Mouse (Mus musculus) forebrain, embryonic 14.5 days (tissue): Measurements from ENCODE around the gene Hist1h2bh. TPM values are rescaled to one million over a fixed set of nuclear protein-coding genes. Genes with fewer than 3 reads are reported as not detected.
"Not testable (repeated sequence)": the region's sequence is repeated elsewhere in the genome, so short reads cannot be mapped to it uniquely, and the experiment has no call there.

Source experiments
- ATAC-seq: fragments of 200-750 bp; cut with Nextera tagmentation; 2 replicates; pipeline ENCODE4 v1.8.0; 2017; ENCODE audit warnings: mild to moderate bottlenecking, moderate library complexity
- DNase-seq: peaks from one replicate; pipeline ENCODE4 v3.0.0-alpha.2; 2015; ENCODE audit warnings: low spot score
- H3K27ac ChIP-seq: fragments of 300-500 bp; sonication (generic); 2 replicates; pipeline ENCODE4 v1.5.1; 2014; ENCODE audit warnings: low read depth, mild to moderate bottlenecking, control low read depth, low read length, moderate library complexity
- H3K27me3 ChIP-seq: fragments of 300-500 bp; sonication (generic); replicated peaks from 2 replicates; pipeline ENCODE4 v1.6.1; 2014; ENCODE audit warnings: low read length, control low read depth, mixed read lengths; ENCODE audit not compliant: control insufficient read depth, insufficient read depth
- H3K36me3 ChIP-seq: fragments of 300-500 bp; sonication (generic); 2 replicates; pipeline ENCODE4 v1.6.1; 2014; ENCODE audit warnings: low read length, control low read depth; ENCODE audit not compliant: control insufficient read depth, insufficient read depth
- H3K4me1 ChIP-seq: fragments of 300-500 bp; sonication (generic); 2 replicates; pipeline ENCODE4 v1.6.1; 2014; ENCODE audit warnings: antibody characterized with exemption, low read length, control low read depth; ENCODE audit not compliant: control insufficient read depth, insufficient read depth
- H3K4me2 ChIP-seq: fragments of 300-500 bp; sonication (generic); 2 replicates; pipeline ENCODE4 v1.6.1; 2014; ENCODE audit warnings: mild to moderate bottlenecking, control low read depth, low read length
- H3K4me3 ChIP-seq: fragments of 300-500 bp; sonication (generic); 2 replicates; pipeline ENCODE4 v1.5.1; 2014; ENCODE audit warnings: low read depth, low read length, control low read depth
- H3K9ac ChIP-seq: fragments of 300-500 bp; sonication (generic); 2 replicates; pipeline ENCODE4 v1.6.1; 2014; ENCODE audit warnings: mild to moderate bottlenecking, low read length, control low read depth, moderate library complexity
- H3K9me3 ChIP-seq: fragments of 300-500 bp; sonication (generic); replicated peaks from 2 replicates; pipeline ENCODE4 v1.6.1; 2016; ENCODE audit warnings: low read length, control low read depth, mixed read lengths; ENCODE audit not compliant: control insufficient read depth
- WGBS: fragments of 180-500 bp; shearing (Covaris S2); extraction: QIAGEN DNeasy Blood & Tissue Kit; methylation state at CpG from one replicate; pipeline ENCODE4 v1.1.7; 2014; 5-methylcytosine and 5-hydroxymethylcytosine counted together
- polyA plus RNA-seq: library from polyadenylated mRNA; unstranded; fragments of >200 nt; fragmentation: Nextera tagmentation; extraction: Ambion mirVana; gene quantifications from 2 replicates; pipeline ENCODE4 v1.2.1, GENCODE M21; 2014

Hist1h2bh gene
- polyA plus RNA-seq, 1 experiment from 2014 or later: 0.30 TPM

GRCm38 (mm10) chr13:23575271-23575851 is 32.2 kb upstream of the Hist1h2bh start, which contains the start of gene Hist1h3d:
Hist1h3d (plus strand) TSS chr13:23575763.
- ATAC-seq: peak; percentile 53
- Histone ChIP-seq H3K27ac (peak within 1 kb of the TSS; percentile 84), H3K4me2 (peak within 1 kb of the TSS; percentile 77), H3K4me1 (peaks cover 28% of the 10 kb centered on the region), H3K9ac (peak within 1 kb of the TSS; percentile 74), H3K9me3 (no peaks in the 10 kb centered on the region), H3K27me3 (no peaks in the 10 kb centered on the region), H3K36me3 (no peaks in the 10 kb centered on the region), H3K4me3 (peak within 1 kb of the TSS; percentile 37)
- WGBS: 0% methylated on average over 17 of the region's 18 CpGs
- DNase-seq: peak; percentile 96

- peak; percentile 43 for DNase-seq
- Histone ChIP-seq H3K27ac (peak overlapping the region; percentile 84), H3K4me3 (peak overlapping the region; percentile 37), H3K4me1 (peaks cover 28% of the 10 kb centered on the region), H3K9ac (peak overlapping the region; percentile 54; the same call in 1 of the 2 replicates), H3K4me2 (peak overlapping the region; percentile 83)
- WGBS: under 1% methylated on average over 6 of the region's 39 CpGs
- not testable (repeated sequence) for H3K27me3 ChIP-seq, H3K9me3 ChIP-seq, ATAC-seq, H3K36me3 ChIP-seq
Observed at GRCm38 (mm10) chr13:23574546-23575170, 31.5 kb upstream of the Hist1h2bh start.

GRCm38 (mm10) chr13:23573898-23574524 is 30.8 kb upstream of the Hist1h2bh start, which contains the start of the genes Hist1h2bf and Hist1h2ad:
Hist1h2bf (minus strand) TSS chr13:23574196.
Hist1h2ad (plus strand) TSS chr13:23574381.
- peaks cover 28% of the 10 kb centered on the region for H3K4me1 ChIP-seq
- ATAC-seq (peak; percentile 90), DNase-seq (peak; percentile 100)
- not testable (repeated sequence) for H3K27me3 ChIP-seq, H3K9me3 ChIP-seq, H3K36me3 ChIP-seq
- H3K27ac ChIP-seq: peak within 1 kb of the TSS; percentile 93
- peak within 1 kb of the TSS; percentile 46 for H3K4me3 ChIP-seq
- H3K9ac ChIP-seq: peak within 1 kb of the TSS; percentile 84
- WGBS: under 1% methylated on average over 22 of the region's 42 CpGs
- H3K4me2 ChIP-seq: peak within 1 kb of the TSS; percentile 83

- not testable (repeated sequence) for H3K36me3 ChIP-seq, ATAC-seq, H3K9me3 ChIP-seq, H3K27me3 ChIP-seq, DNase-seq
- Histone ChIP-seq H3K27ac (peak overlapping the region; percentile 93), H3K4me2 (peak overlapping the region; percentile 83), H3K4me1 (peaks cover 28% of the 10 kb centered on the region), H3K9ac (peak overlapping the region; percentile 84), H3K4me3 (peak overlapping the region; percentile 46)
- 6% methylated on average over 18 of the region's 20 CpGs for WGBS
Observed at GRCm38 (mm10) chr13:23573034-23573897, 30.1 kb upstream of the Hist1h2bh start.

- Histone ChIP-seq H3K4me2 (peak overlapping the region; percentile 83), H3K4me1 (peaks cover 28% of the 10 kb centered on the region), H3K36me3 (no peaks in the 10 kb centered on the region), H3K9ac (peak overlapping the region; percentile 84), H3K27ac (peak overlapping the region; percentile 93), H3K9me3 (no peaks in the 10 kb centered on the region), H3K4me3 (peak overlapping the region; percentile 46), H3K27me3 (no peaks in the 10 kb centered on the region)
- no peak for ATAC-seq
- no peak for DNase-seq
- WGBS: 34% methylated on average over 2 of the region's 2 CpGs
Observed at GRCm38 (mm10) chr13:23572218-23573033, 29.2 kb upstream of the Hist1h2bh start.

GRCm38 (mm10) chr13:23571504-23572217 is 28.5 kb upstream of the Hist1h2bh start:
- WGBS: under 1% methylated on average over 10 of the region's 34 CpGs
- peak overlapping the region; percentile 46 for H3K4me3 ChIP-seq
- DNase-seq: peak; percentile 46
- not testable (repeated sequence) for ATAC-seq, H3K9me3 ChIP-seq, H3K36me3 ChIP-seq, H3K27me3 ChIP-seq
- H3K4me2 ChIP-seq: peak overlapping the region; percentile 83
- peaks cover 23% of the 10 kb centered on the region for H3K4me1 ChIP-seq
- H3K9ac ChIP-seq: peak overlapping the region; percentile 84
- peak overlapping the region; percentile 93 for H3K27ac ChIP-seq

- under 1% methylated on average over 18 of the region's 18 CpGs for WGBS
- peak within 1 kb of the TSS; percentile 84 for H3K9ac ChIP-seq
- ATAC-seq: peak; percentile 90
Observed at GRCm38 (mm10) chr13:23571022-23571503, 27.9 kb upstream of the Hist1h2bh start, which contains the start of the genes Hist1h2ae and Hist1h2bg. Hist1h2ae (minus strand) TSS chr13:23571220. Hist1h2bg (plus strand) TSS chr13:23571396.

More at GRCm38 (mm10) chr13:23571022-23571503, 27.9 kb upstream of the Hist1h2bh start, which contains the start of the genes Hist1h2ae and Hist1h2bg:
- peak within 1 kb of the TSS; percentile 46 for H3K4me3 ChIP-seq
- peak; percentile 99 for DNase-seq
- H3K4me2 ChIP-seq: peak within 1 kb of the TSS; percentile 83
- H3K27ac ChIP-seq: peak within 1 kb of the TSS; percentile 93
- H3K9me3 ChIP-seq: no peaks in the 10 kb centered on the region
- no peaks in the 10 kb centered on the region for H3K36me3 ChIP-seq
- H3K4me1 ChIP-seq: peaks cover 17% of the 10 kb centered on the region
- H3K27me3 ChIP-seq: no peaks in the 10 kb centered on the region
